Mouse (Mus musculus) myocyte (in vitro differentiated cells): ENCODE results near the gene Ppp1r12c. TPM values are rescaled to one million over a fixed set of nuclear protein-coding genes. Genes with fewer than 3 reads are reported as not detected.

Experiments used
- H3K27me3 ChIP-seq: one replicate; pipeline ENCODE4 v1.6.1; 2011; ENCODE audit not compliant: control insufficient read depth, insufficient read depth, insufficient read length
- H3K36me3 ChIP-seq: one replicate; pipeline ENCODE4 v1.6.1; 2011; ENCODE audit not compliant: control insufficient read depth, insufficient read depth
- H3K4me2 ChIP-seq: one replicate; pipeline ENCODE4 v1.6.1; 2011; ENCODE audit warnings: low read depth, control low read depth
- H3K4me3 ChIP-seq: one replicate; pipeline ENCODE4 v1.5.1; 2011; ENCODE audit warnings: mild to moderate bottlenecking, control low read depth, moderate library complexity
- H3K79me2 ChIP-seq: one replicate; pipeline ENCODE4 v1.6.1; 2011; ENCODE audit not compliant: control insufficient read depth, insufficient read depth
- H3ac ChIP-seq: one replicate; pipeline ENCODE4 v1.6.1; 2011; ENCODE audit not compliant: control insufficient read depth, insufficient read length
- CEBPB ChIP-seq: IDR thresholded peaks from 2 replicates; pipeline ENCODE4 v1.6.1; 2011; ENCODE audit warnings: mild to moderate bottlenecking, moderate library complexity; ENCODE audit not compliant: poor library complexity, insufficient read depth, severe bottlenecking
- E2F4 ChIP-seq: IDR thresholded peaks from one replicate; pipeline ENCODE4 v1.6.1; 2011; ENCODE audit warnings: mild to moderate bottlenecking, control low read depth, moderate library complexity; ENCODE audit not compliant: insufficient read depth
- MAX ChIP-seq: IDR thresholded peaks from one replicate; pipeline ENCODE4 v1.6.1; 2011; ENCODE audit warnings: low read depth, mild to moderate bottlenecking, control low read depth
- MYOD1 ChIP-seq, 3 experiments: IDR thresholded peaks; one replicate each; pipeline ENCODE4 v1.6.1; 2011; ENCODE audit warnings: control low read depth in 2 of 3, low read depth in 2 of 3, mild to moderate bottlenecking in 2 of 3, moderate library complexity in 1 of 3; ENCODE audit not compliant: insufficient read length in 2 of 3, control insufficient read depth in 1 of 3
- MYOG ChIP-seq, 3 experiments: IDR thresholded peaks; one replicate each; pipeline ENCODE4 v1.6.1; 2011; ENCODE audit warnings: control low read depth in 2 of 3, low read depth in 2 of 3, mild to moderate bottlenecking in 2 of 3; ENCODE audit not compliant: insufficient read length in 2 of 3, control insufficient read depth in 1 of 3, insufficient read depth in 1 of 3
- POLR2A ChIP-seq: IDR thresholded peaks from one replicate; pipeline ENCODE4 v1.6.1; 2011; ENCODE audit warnings: low read depth, mild to moderate bottlenecking, control low read depth, moderate library complexity; ENCODE audit not compliant: insufficient read length
- POLR2AphosphoS2 ChIP-seq: IDR thresholded peaks from one replicate; pipeline ENCODE4 v1.6.1; 2011; ENCODE audit warnings: low read depth, control low read depth; ENCODE audit not compliant: insufficient read length
- REST ChIP-seq: IDR thresholded peaks from one replicate; pipeline ENCODE4 v1.6.1; 2011; ENCODE audit warnings: mild to moderate bottlenecking, control low read depth, moderate library complexity; ENCODE audit not compliant: insufficient read depth, insufficient read length
- SRF ChIP-seq: IDR thresholded peaks from one replicate; pipeline ENCODE4 v1.6.1; 2011; ENCODE audit warnings: low read depth; ENCODE audit not compliant: control insufficient read depth, insufficient read length
- TCF12 ChIP-seq: IDR thresholded peaks from one replicate; pipeline ENCODE4 v1.6.1; 2011; ENCODE audit warnings: mild to moderate bottlenecking, control low read depth; ENCODE audit not compliant: poor library complexity, insufficient read depth, severe bottlenecking
- TCF3 ChIP-seq: IDR thresholded peaks from one replicate; pipeline ENCODE4 v1.6.1; 2011; ENCODE audit warnings: low read depth, control low read depth; ENCODE audit not compliant: insufficient read length
- USF1 ChIP-seq: IDR thresholded peaks from one replicate; pipeline ENCODE4 v1.6.1; 2011; ENCODE audit warnings: low read depth, mild to moderate bottlenecking, control low read depth, moderate library complexity
- polyA plus RNA-seq: library from polyadenylated mRNA; unstranded; fragments of >200 nt; fragmentation: generic; extraction: Trizol; gene quantifications from one replicate; pipeline ENCODE4 v1.2.1, GENCODE M21; 2012; ENCODE audit warnings: missing spikeins

Ppp1r12c gene
- polyA plus RNA-seq, 1 experiment: 39.0 TPM

GRCm38 (mm10) chr7:4432026-4432425, 69.5 kb downstream of the Ppp1r12c start:
- Histone ChIP-seq H3ac (no peak overlapping the region), H3K4me2 (no peak overlapping the region), H3K36me3 (peaks cover 29% of the 10 kb centered on the region), H3K27me3 (no peaks in the 10 kb centered on the region), H3K4me3 (no peak overlapping the region), H3K79me2 (no peaks in the 10 kb centered on the region)
- TF ChIP-seq TCF12 (no peak), E2F4 (no peak), TCF3 (no peak), CEBPB (no peak), MYOG (IDR thresholded peaks at IDR 0.05; ENCODE audit: control insufficient read depth in 1 of 3, insufficient read depth in 1 of 3, insufficient read length in 2 of 3, low read depth in 2 of 3) (no peak), POLR2AphosphoS2 (no peak), POLR2A (no peak), REST (no peak), USF1 (no peak), MYOD1 (IDR thresholded peaks at IDR 0.05; ENCODE audit: control insufficient read depth in 1 of 3, insufficient read length in 2 of 3, low read depth in 2 of 3) (no peak), MAX (no peak), SRF (no peak)

- no peaks in the 10 kb centered on the region for H3K27me3 ChIP-seq
- TF ChIP-seq CEBPB (no peak), TCF3 (no peak), MYOG (IDR thresholded peaks at IDR 0.05; ENCODE audit: control insufficient read depth in 1 of 3, insufficient read depth in 1 of 3, insufficient read length in 2 of 3, low read depth in 2 of 3) (no peak), REST (no peak), POLR2A (no peak), MYOD1 (IDR thresholded peaks at IDR 0.05; ENCODE audit: control insufficient read depth in 1 of 3, insufficient read length in 2 of 3, low read depth in 2 of 3) (no peak), E2F4 (no peak), TCF12 (no peak), MAX (no peak)
- H3K79me2 ChIP-seq: no peaks in the 10 kb centered on the region
- H3K4me3 ChIP-seq: no peak overlapping the region
- H3K36me3 ChIP-seq: peaks cover 33% of the 10 kb centered on the region
- no peak overlapping the region for H3K4me2 ChIP-seq
- no peak overlapping the region for H3ac ChIP-seq
Observed at GRCm38 (mm10) chr7:4431548-4431947, 69.9 kb downstream of the Ppp1r12c start.

Other genes with a start within 250 kb of the Ppp1r12c start
- not detected for gene Ncr1, start 164.0 kb downstream of the Ppp1r12c start, polyA plus RNA-seq
- not detected for gene Gp6, start 103.9 kb downstream of the Ppp1r12c start, polyA plus RNA-seq
- gene Rdh13, start 56.0 kb downstream of the Ppp1r12c start, polyA plus RNA-seq: 16.4 TPM
- 0.12 TPM for gene Eps8l1, start 41.0 kb downstream of the Ppp1r12c start, polyA plus RNA-seq
- gene Tnnt1, start 14.7 kb upstream of the Ppp1r12c start, polyA plus RNA-seq: 1,403 TPM
- gene Tnni3, start 22.5 kb upstream of the Ppp1r12c start, polyA plus RNA-seq: 13.3 TPM
- gene Dnaaf3, start 30.8 kb upstream of the Ppp1r12c start, polyA plus RNA-seq: 2.2 TPM
- gene Syt5, start 45.9 kb upstream of the Ppp1r12c start, polyA plus RNA-seq: 0.22 TPM
- gene Ptprh, start 102.4 kb upstream of the Ppp1r12c start, polyA plus RNA-seq: not detected
- gene Tmem86b, start 129.7 kb upstream of the Ppp1r12c start, polyA plus RNA-seq: 2.2 TPM
- 46.1 TPM for gene Ppp6r1, start 157.3 kb upstream of the Ppp1r12c start, polyA plus RNA-seq
- gene Hspbp1, start 183.4 kb upstream of the Ppp1r12c start, polyA plus RNA-seq: 67.5 TPM
- gene Brsk1, start 188.9 kb upstream of the Ppp1r12c start, polyA plus RNA-seq: 7.0 TPM
- 0.04 TPM for gene Tmem150b, start 223.6 kb upstream of the Ppp1r12c start, polyA plus RNA-seq
- gene Kmt5c, start 238.4 kb upstream of the Ppp1r12c start, polyA plus RNA-seq: 19.2 TPM